Mouse (Mus musculus) midbrain, embryonic 16.5 days (tissue): ENCODE data around the gene Cdk14. TPM values are rescaled to one million over a fixed set of nuclear protein-coding genes. Genes with fewer than 3 reads are reported as not detected.
"Not testable (repeated sequence)": the region's sequence is repeated elsewhere in the genome, so short reads cannot be mapped to it uniquely, and the experiment has no call there.

Experiments used
- ATAC-seq: fragments of 200-750 bp; cut with Nextera tagmentation; 2 replicates; pipeline ENCODE4 v1.8.0; 2017; ENCODE audit warnings: moderate TSS enrichment
- H3K27ac ChIP-seq: fragments of 300-500 bp; sonication (generic); 2 replicates; pipeline ENCODE4 v1.5.1; 2014; ENCODE audit warnings: mild to moderate bottlenecking, low read length, mixed read lengths
- H3K27me3 ChIP-seq: fragments of 300-500 bp; sonication (generic); 2 replicates; pipeline ENCODE4 v1.6.1; 2014; ENCODE audit warnings: low read depth, low read length, mixed read lengths; ENCODE audit not compliant: control insufficient read depth, insufficient read depth
- H3K36me3 ChIP-seq: fragments of 300-500 bp; sonication (generic); 2 replicates; pipeline ENCODE4 v1.6.1; 2014; ENCODE audit warnings: mild to moderate bottlenecking, low read length, moderate library complexity, mixed read lengths; ENCODE audit not compliant: control insufficient read depth, insufficient read depth
- H3K4me1 ChIP-seq: fragments of 300-500 bp; sonication (generic); 2 replicates; pipeline ENCODE4 v1.6.1; 2014; ENCODE audit warnings: mild to moderate bottlenecking, low read length, mixed read lengths; ENCODE audit not compliant: control insufficient read depth, insufficient read depth
- H3K4me2 ChIP-seq: fragments of 300-500 bp; sonication (generic); 2 replicates; pipeline ENCODE4 v1.6.1; 2014; ENCODE audit warnings: mild to moderate bottlenecking, low read length, mixed read lengths
- H3K4me3 ChIP-seq: fragments of 300-500 bp; sonication (generic); 2 replicates; pipeline ENCODE4 v1.5.1; 2014; ENCODE audit warnings: low read depth, mild to moderate bottlenecking, low read length, moderate library complexity, mixed read lengths
- H3K9ac ChIP-seq: fragments of 300-500 bp; sonication (generic); 2 replicates; pipeline ENCODE4 v1.6.1; 2014; ENCODE audit warnings: low read depth, low read length, mixed read lengths
- H3K9me3 ChIP-seq: fragments of 300-500 bp; sonication (generic); replicated peaks from 2 replicates; pipeline ENCODE4 v1.6.1; 2014; ENCODE audit warnings: mild to moderate bottlenecking, low read length, mixed read lengths; ENCODE audit not compliant: control insufficient read depth, poor library complexity, severe bottlenecking
- WGBS: fragments of 180-500 bp; shearing (Covaris S2); extraction: QIAGEN DNeasy Blood & Tissue Kit; methylation state at CpG from one replicate; pipeline ENCODE4 v1.1.7; 2014; 5-methylcytosine and 5-hydroxymethylcytosine counted together
- polyA plus RNA-seq: library from polyadenylated mRNA; unstranded; fragments of >200 nt; fragmentation: Nextera tagmentation; extraction: Ambion mirVana; gene quantifications from 2 replicates; pipeline ENCODE4 v1.2.1, GENCODE M21; 2015

The Cdk14 gene
- polyA plus RNA-seq, 1 experiment from 2014 or later, result 44.6 TPM

- ATAC-seq, result no peak
- no peaks in the 10 kb centered on the region for H3K27me3 ChIP-seq
- no peaks in the 10 kb centered on the region for H3K36me3 ChIP-seq
- no peaks in the 10 kb centered on the region for H3K9me3 ChIP-seq
- no peak overlapping the region for H3K9ac ChIP-seq
- no peak overlapping the region for H3K4me2 ChIP-seq
- no peak overlapping the region for H3K4me3 ChIP-seq
- whole genome bisulfite sequencing, result 35% methylated on average over 10 of the region's 10 CpGs
- H3K27ac ChIP-seq, result no peak overlapping the region
- no peaks in the 10 kb centered on the region for H3K4me1 ChIP-seq
Observed at GRCm38 (mm10) chr5:5330926-5331460, 89.1 kb downstream of the Cdk14 start.

- 86% methylated on average over 2 of the region's 2 CpGs for WGBS
- H3K4me3 ChIP-seq, H3K9me3 ChIP-seq, H3K4me1 ChIP-seq, H3K27ac ChIP-seq, H3K9ac ChIP-seq, H3K4me2 ChIP-seq, H3K27me3 ChIP-seq, ATAC-seq, H3K36me3 ChIP-seq: not testable (repeated sequence)
Observed at GRCm38 (mm10) chr5:5329018-5329417, 91.1 kb downstream of the Cdk14 start.

DNA sequence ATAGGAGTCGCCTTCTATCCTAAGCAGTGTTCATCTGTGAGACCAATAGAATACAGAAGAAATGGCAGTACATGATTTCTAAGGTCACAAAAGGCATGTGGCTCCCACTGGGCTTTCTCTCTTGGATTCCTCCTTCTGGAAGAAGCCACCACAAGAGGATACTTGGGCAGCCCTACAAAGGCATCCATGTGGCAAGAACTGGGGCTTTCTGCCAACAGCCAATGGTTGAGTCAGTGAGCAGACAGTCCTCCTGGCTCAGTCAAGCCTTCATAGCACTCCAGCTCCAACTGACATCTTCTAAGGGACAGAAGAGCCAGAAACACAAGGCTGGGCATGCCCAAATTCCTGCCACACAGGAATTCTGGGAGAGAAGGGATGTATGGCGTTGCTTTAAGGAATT is 93.4 kb downstream of the Cdk14 start:
- no peak for ATAC-seq
- no peak overlapping the region for H3K9ac ChIP-seq
- no peaks in the 10 kb centered on the region for H3K9me3 ChIP-seq
- no peaks in the 10 kb centered on the region for H3K36me3 ChIP-seq
- no peak overlapping the region for H3K4me3 ChIP-seq
- H3K27me3 ChIP-seq, result no peaks in the 10 kb centered on the region
- no peaks in the 10 kb centered on the region for H3K4me1 ChIP-seq
- no peak overlapping the region for H3K4me2 ChIP-seq
- 95% methylated on average over 2 of the region's 2 CpGs for WGBS
- no peak overlapping the region for H3K27ac ChIP-seq

GRCm38 (mm10) chr5:5322699-5323098 is 97.4 kb downstream of the Cdk14 start:
- WGBS, result 91% methylated on average over 8 of the region's 8 CpGs
- H3K27me3 ChIP-seq, result no peaks in the 10 kb centered on the region
- ATAC-seq, result no peak

DNA sequence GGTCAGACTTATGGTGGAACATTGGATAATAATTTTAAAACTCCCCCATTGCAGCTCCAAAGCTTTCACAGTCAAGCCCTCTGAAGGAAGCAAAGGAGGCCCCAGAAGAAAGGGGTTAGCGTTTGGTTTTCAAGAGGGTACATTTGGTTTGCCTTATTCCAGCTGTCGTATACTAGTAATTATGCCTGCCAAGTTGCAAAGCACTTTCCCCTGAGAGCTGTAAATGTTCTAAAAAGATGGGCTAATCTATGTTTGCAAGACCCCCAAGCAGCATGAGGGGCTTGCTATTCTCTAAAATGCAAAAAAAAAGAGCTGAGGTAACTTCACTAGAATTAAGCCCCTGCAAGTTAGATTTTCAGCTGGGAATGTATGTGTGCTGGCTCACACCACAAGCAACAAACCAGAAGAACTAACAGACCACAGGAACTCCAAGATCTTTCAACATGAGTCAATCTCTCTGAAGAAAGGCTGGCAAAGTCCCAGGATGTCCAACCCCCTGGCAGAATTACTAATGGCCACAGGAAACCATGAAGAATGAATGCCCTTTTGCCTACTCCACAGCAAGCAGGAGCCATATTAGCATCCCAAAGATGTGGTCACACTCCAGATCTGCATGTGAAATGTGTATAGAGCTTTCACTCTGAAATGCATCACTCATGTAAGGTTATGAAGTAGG is 99.5 kb downstream of the Cdk14 start:
- no peak overlapping the region for H3K9ac ChIP-seq
- 0 out of 2 replicates have a peak, but pooled peaks have one; percentile 11 for ATAC-seq
- H3K36me3 ChIP-seq, result no peaks in the 10 kb centered on the region
- 62% methylated on average over 2 of the region's 2 CpGs for WGBS
- H3K9me3 ChIP-seq, result no peaks in the 10 kb centered on the region
- H3K27ac ChIP-seq, result no peak overlapping the region
- H3K27me3 ChIP-seq, result no peaks in the 10 kb centered on the region
- H3K4me3 ChIP-seq, result no peak overlapping the region
- H3K4me2 ChIP-seq, result no peak overlapping the region
- H3K4me1 ChIP-seq, result no peaks in the 10 kb centered on the region

More at GRCm38 (mm10) chr5:5322699-5323098, 97.4 kb downstream of the Cdk14 start:
- Histone ChIP-seq H3K9ac (no peak overlapping the region), H3K4me1 (no peaks in the 10 kb centered on the region), H3K4me3 (no peak overlapping the region), H3K36me3 (no peaks in the 10 kb centered on the region), H3K9me3 (no peaks in the 10 kb centered on the region), H3K27ac (no peak overlapping the region), H3K4me2 (no peak overlapping the region)

- no peak overlapping the region for H3K9ac ChIP-seq
- ATAC-seq, result no peak
- H3K27ac ChIP-seq, result no peak overlapping the region
- no peak overlapping the region for H3K4me3 ChIP-seq
- H3K4me1 ChIP-seq, result no peaks in the 10 kb centered on the region
- H3K27me3 ChIP-seq, result no peaks in the 10 kb centered on the region
- H3K9me3 ChIP-seq, result no peaks in the 10 kb centered on the region
- WGBS, result 88% methylated on average over 8 of the region's 8 CpGs
- H3K4me2 ChIP-seq, result no peak overlapping the region
- H3K36me3 ChIP-seq, result no peaks in the 10 kb centered on the region
Observed at GRCm38 (mm10) chr5:5319824-5320505, 100.1 kb downstream of the Cdk14 start.

DNA sequence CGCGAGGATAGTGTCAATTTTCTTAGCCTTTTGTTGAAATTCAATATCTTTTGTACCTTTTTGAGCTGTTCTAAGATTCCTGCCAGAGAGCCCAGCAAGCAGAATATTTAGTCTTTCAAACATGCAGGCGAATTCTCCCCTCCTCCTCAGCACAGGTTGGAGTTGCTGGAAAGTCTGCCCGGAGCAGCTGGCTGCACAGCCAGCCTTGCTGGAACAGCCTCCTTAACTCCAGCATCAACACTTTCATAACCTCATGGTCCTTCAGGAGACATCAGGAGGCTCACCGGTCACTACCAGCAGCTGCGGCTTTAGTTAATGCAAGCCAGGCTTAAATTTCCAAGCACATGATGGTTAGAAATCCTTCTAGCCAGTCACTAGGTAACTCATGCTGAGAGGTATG is 105.8 kb downstream of the Cdk14 start:
- Histone ChIP-seq H3K36me3 (no peaks in the 10 kb centered on the region), H3K27me3 (no peaks in the 10 kb centered on the region), H3K9me3 (no peaks in the 10 kb centered on the region), H3K4me1 (no peaks in the 10 kb centered on the region), H3K4me3 (no peak overlapping the region), H3K27ac (no peak overlapping the region), H3K4me2 (no peak overlapping the region), H3K9ac (no peak overlapping the region)
- WGBS, result 69% methylated on average over 6 of the region's 6 CpGs
- no peak for ATAC-seq

GRCm38 (mm10) chr5:5313195-5313760 is 106.8 kb downstream of the Cdk14 start:
- 68% methylated on average over 9 of the region's 9 CpGs for WGBS
- H3K27ac ChIP-seq, result no peak overlapping the region
- H3K9me3 ChIP-seq, result no peaks in the 10 kb centered on the region
- H3K4me2 ChIP-seq, result no peak overlapping the region
- no peaks in the 10 kb centered on the region for H3K4me1 ChIP-seq
- no peak overlapping the region for H3K4me3 ChIP-seq
- H3K36me3 ChIP-seq, result no peaks in the 10 kb centered on the region
- H3K27me3 ChIP-seq, result no peaks in the 10 kb centered on the region
- no peak overlapping the region for H3K9ac ChIP-seq
- ATAC-seq, result no peak

- no peak for ATAC-seq
- no peak overlapping the region for H3K4me2 ChIP-seq
- no peak overlapping the region for H3K27ac ChIP-seq
- H3K9ac ChIP-seq, result no peak overlapping the region
- H3K4me1 ChIP-seq, result no peaks in the 10 kb centered on the region
- no peaks in the 10 kb centered on the region for H3K9me3 ChIP-seq
- no peak overlapping the region for H3K4me3 ChIP-seq
- WGBS, result 92% methylated on average over 2 of the region's 2 CpGs
- H3K27me3 ChIP-seq, result no peaks in the 10 kb centered on the region
- H3K36me3 ChIP-seq, result no peaks in the 10 kb centered on the region
Observed at GRCm38 (mm10) chr5:5305286-5305685, 114.8 kb downstream of the Cdk14 start.
